Mouse (Mus musculus) stomach, embryonic 16.5 days (tissue): ENCODE results near the gene Pik3cb. TPM values are rescaled to one million over a fixed set of nuclear protein-coding genes. Genes with fewer than 3 reads are reported as not detected.

Source experiments
- ATAC-seq: fragments of 200-750 bp; cut with Nextera tagmentation; 2 replicates; pipeline ENCODE4 v1.8.0; 2017; ENCODE audit warnings: moderate number of reproducible peaks, moderate TSS enrichment; ENCODE audit not compliant: insufficient read depth, low FRiP score
- H3K27ac ChIP-seq: fragments of 300-500 bp; sonication (generic); 2 replicates; pipeline ENCODE4 v1.5.1; 2014; ENCODE audit warnings: low read length
- H3K27me3 ChIP-seq: fragments of 300-500 bp; sonication (generic); 2 replicates; pipeline ENCODE4 v1.6.1; 2014; ENCODE audit warnings: low read length, control low read depth, mixed read lengths; ENCODE audit not compliant: control insufficient read depth, insufficient read depth
- H3K36me3 ChIP-seq: fragments of 300-500 bp; sonication (generic); 2 replicates; pipeline ENCODE4 v1.6.1; 2014; ENCODE audit warnings: low read length; ENCODE audit not compliant: control insufficient read depth, insufficient read depth
- H3K4me1 ChIP-seq: fragments of 300-500 bp; sonication (generic); 2 replicates; pipeline ENCODE4 v1.6.1; 2014; ENCODE audit warnings: low read length, control low read depth, mixed read lengths; ENCODE audit not compliant: control insufficient read depth, insufficient read depth
- H3K4me2 ChIP-seq: fragments of 300-500 bp; sonication (generic); 2 replicates; pipeline ENCODE4 v1.6.1; 2014; ENCODE audit warnings: low read depth, low read length, mixed read lengths
- H3K4me3 ChIP-seq: fragments of 300-500 bp; sonication (generic); replicated peaks from 2 replicates; pipeline ENCODE4 v1.5.1; 2014; ENCODE audit warnings: mild to moderate bottlenecking, low read length
- H3K9ac ChIP-seq: fragments of 300-500 bp; sonication (generic); 2 replicates; pipeline ENCODE4 v1.6.1; 2014; ENCODE audit warnings: low read length
- H3K9me3 ChIP-seq: fragments of 300-500 bp; sonication (generic); replicated peaks from 2 replicates; pipeline ENCODE4 v1.6.1; 2016; ENCODE audit warnings: low read length, control low read depth; ENCODE audit not compliant: control insufficient read depth
- WGBS: fragments of 180-500 bp; shearing (Covaris S2); extraction: QIAGEN DNeasy Blood & Tissue Kit; methylation state at CpG from one replicate; pipeline ENCODE4 v1.1.7; 2014; 5-methylcytosine and 5-hydroxymethylcytosine counted together
- polyA plus RNA-seq: library from polyadenylated mRNA; unstranded; fragments of >200 nt; fragmentation: Nextera tagmentation; extraction: Ambion mirVana; gene quantifications from 2 replicates; pipeline ENCODE4 v1.2.1, GENCODE M21; 2015

Gene Pik3cb
- polyA plus RNA-seq, 1 experiment from 2014 or later = 1.4 TPM

DNA sequence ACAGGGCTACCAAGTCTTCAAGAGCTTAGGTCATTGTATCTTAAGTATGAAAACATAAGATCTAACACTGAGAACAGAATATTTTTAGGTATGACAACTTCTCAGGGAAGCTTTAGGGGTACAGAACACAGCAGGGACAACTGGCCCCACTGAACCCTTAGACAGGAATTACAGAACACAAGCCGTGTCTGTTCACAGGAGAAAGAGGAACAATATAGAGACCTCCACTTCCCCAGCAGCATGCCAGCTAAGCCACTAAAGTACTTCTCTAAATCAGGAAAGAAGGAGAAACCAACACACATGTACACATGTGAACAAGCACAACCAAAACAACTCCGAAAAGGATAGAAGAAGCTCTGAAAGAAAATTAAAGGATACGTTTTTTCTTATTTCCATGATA is 30.8 kb downstream of the Pik3cb start:
- H3K27ac ChIP-seq = no peak overlapping the region
- no peak for ATAC-seq

DNA sequence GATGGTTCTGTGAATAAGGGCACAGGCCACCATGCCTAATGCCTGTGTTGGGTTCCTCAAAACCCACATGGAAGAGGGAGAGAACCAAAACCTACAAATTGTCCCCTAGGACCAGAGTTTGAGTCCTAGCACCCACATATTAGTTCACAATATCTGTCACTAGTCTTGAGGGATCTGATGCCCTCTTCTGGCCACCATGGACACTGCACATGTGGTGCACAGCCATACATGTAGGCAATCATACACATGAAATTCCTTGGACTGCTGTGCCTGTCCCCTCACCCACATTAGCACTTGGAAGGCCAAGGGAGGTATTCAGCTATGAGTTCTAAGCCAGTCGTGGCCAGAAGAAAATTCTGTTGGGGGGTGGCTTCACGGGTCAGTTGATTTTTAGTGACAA is 36.0 kb downstream of the Pik3cb start:
- H3K27me3 ChIP-seq = no peaks in the 10 kb centered on the region
- no peaks in the 10 kb centered on the region for H3K4me1 ChIP-seq
- H3K9ac ChIP-seq = no peak overlapping the region
- H3K9me3 ChIP-seq = no peaks in the 10 kb centered on the region
- no peak for ATAC-seq
- H3K4me3 ChIP-seq = no peak overlapping the region
- no peak overlapping the region for H3K27ac ChIP-seq
- H3K4me2 ChIP-seq = no peak overlapping the region
- WGBS = 93% methylated on average over 2 of the region's 2 CpGs
- 0 out of 2 replicates have a peak, but pooled peaks cover 3% of the 10 kb centered on the region for H3K36me3 ChIP-seq

More for the DNA sequence above, 30.8 kb downstream of the Pik3cb start:
- 0 out of 2 replicates have a peak, but pooled peaks cover 3% of the 10 kb centered on the region for H3K4me1 ChIP-seq
- H3K27me3 ChIP-seq = no peaks in the 10 kb centered on the region
- no peak overlapping the region for H3K4me3 ChIP-seq
- no peak overlapping the region for H3K4me2 ChIP-seq
- H3K9ac ChIP-seq = no peak overlapping the region
- 0 out of 2 replicates have a peak, but pooled peaks cover under 1% of the 10 kb centered on the region for H3K36me3 ChIP-seq
- no peaks in the 10 kb centered on the region for H3K9me3 ChIP-seq
- 75% methylated on average over 3 of the region's 3 CpGs for WGBS

DNA sequence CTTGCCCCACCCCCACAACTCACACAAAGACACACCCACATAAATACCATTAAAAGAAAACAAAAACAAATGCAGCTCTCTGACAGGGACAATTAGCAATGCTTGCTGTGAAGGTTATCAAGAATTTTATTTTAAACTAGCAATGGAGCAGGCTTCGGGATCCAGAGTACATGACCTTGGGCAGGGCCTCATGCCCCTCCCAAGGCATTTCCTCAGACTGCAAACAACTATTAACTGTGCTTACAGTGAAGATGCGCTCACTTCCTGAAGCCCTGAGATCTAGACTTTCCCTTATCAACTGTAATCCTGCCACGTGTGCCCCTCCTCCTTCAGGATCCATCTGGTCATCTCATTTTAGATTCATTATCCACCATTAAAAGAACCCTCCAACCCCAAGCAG is 36.6 kb downstream of the Pik3cb start:
- Histone ChIP-seq H3K9ac (no peak overlapping the region), H3K4me2 (no peak overlapping the region), H3K4me1 (no peaks in the 10 kb centered on the region), H3K9me3 (no peaks in the 10 kb centered on the region), H3K36me3 (0 out of 2 replicates have a peak, but pooled peaks cover 3% of the 10 kb centered on the region), H3K27ac (no peak overlapping the region), H3K4me3 (no peak overlapping the region), H3K27me3 (no peaks in the 10 kb centered on the region)
- ATAC-seq = no peak
- WGBS = 76% methylated on average over 3 of the region's 3 CpGs

DNA sequence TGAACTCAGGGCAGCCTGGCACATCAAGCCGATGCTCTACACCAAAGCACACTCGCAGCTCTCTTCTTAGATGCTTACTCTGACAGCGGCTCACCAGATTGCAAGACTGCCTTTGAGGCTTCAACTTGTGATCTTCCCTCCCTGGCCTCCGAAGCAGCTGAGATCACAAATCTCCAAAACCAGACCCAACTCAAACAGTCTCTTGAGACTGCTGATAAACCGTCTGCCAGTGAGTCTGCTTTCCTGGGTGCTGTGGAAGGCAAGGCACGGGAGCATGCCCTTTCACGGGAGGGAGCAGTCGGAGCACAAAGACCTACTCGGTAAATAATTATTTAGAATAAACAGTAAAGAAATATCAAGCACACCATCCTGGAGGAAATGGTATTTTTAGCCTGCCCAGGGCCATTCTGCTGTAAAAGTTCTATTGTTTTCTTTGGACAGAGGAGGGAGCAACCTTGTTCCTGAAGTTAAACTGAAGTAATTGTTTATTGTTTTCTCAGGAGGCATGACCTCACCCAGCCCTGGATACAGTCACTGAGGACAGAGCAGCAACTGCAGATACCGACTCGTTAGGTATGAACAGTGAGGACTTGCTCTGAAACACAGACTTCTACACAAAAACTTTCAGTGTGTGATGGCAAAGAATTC is 41.8 kb downstream of the Pik3cb start:
- no peaks in the 10 kb centered on the region for H3K9me3 ChIP-seq
- no peak overlapping the region for H3K4me3 ChIP-seq
- H3K27ac ChIP-seq = no peak overlapping the region
- ATAC-seq = no peak
- 26% methylated on average over 11 of the region's 11 CpGs for WGBS
- no peak overlapping the region for H3K9ac ChIP-seq
- H3K4me2 ChIP-seq = no peak overlapping the region
- H3K27me3 ChIP-seq = no peaks in the 10 kb centered on the region
- no peaks in the 10 kb centered on the region for H3K36me3 ChIP-seq
- H3K4me1 ChIP-seq = no peaks in the 10 kb centered on the region

DNA sequence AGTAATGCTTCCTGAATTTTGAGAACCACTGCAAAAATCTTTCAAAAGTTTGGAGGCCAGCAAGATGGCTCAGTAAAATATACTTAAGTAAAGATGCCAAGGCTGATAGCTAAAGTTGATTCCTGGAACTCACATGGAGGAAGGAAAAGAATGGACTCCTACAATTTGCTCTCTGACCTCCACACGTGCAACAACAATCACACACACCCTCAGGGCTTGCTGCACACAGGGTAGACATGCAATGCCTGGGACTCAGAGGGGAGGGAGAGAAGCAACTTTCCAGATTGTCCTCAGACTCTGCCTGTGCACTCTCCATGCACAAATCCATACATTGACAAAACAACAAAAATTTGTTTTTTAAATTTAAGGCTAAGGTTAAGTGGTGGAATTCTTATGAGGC is 42.8 kb downstream of the Pik3cb start:
- H3K4me1 ChIP-seq = no peaks in the 10 kb centered on the region
- H3K9ac ChIP-seq = no peak overlapping the region
- 41% methylated on average over 1 of the region's 1 CpGs for WGBS
- H3K9me3 ChIP-seq = no peaks in the 10 kb centered on the region
- ATAC-seq = no peak
- no peaks in the 10 kb centered on the region for H3K36me3 ChIP-seq
- H3K4me2 ChIP-seq = no peak overlapping the region
- no peak overlapping the region for H3K27ac ChIP-seq
- H3K27me3 ChIP-seq = no peaks in the 10 kb centered on the region
- no peak overlapping the region for H3K4me3 ChIP-seq

DNA sequence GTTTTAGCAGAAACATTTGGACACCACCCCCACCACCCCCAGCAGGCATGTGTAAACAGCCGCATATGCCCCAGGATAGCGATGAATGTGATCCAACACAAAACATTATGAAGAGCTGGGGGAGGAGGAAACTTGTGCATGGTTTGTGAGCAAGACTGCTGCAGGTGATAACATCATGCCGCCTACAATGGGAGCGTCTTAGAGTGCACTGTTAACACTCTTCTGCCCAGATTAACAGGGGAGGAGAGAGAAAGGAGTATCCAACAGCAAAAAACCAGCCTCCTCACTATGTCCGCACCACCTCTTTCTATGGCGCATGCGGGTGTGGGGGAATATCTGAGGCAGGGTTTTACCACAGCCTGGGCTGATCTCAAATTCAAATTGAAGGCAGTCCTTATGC is 45.2 kb downstream of the Pik3cb start:
- H3K4me2 ChIP-seq = no peak overlapping the region
- H3K9me3 ChIP-seq = no peaks in the 10 kb centered on the region
- H3K4me1 ChIP-seq = no peaks in the 10 kb centered on the region
- 88% methylated on average over 7 of the region's 7 CpGs for WGBS
- H3K9ac ChIP-seq = no peak overlapping the region
- H3K4me3 ChIP-seq = no peak overlapping the region
- ATAC-seq = no peak
- no peaks in the 10 kb centered on the region for H3K36me3 ChIP-seq
- H3K27ac ChIP-seq = no peak overlapping the region
- H3K27me3 ChIP-seq = no peaks in the 10 kb centered on the region

DNA sequence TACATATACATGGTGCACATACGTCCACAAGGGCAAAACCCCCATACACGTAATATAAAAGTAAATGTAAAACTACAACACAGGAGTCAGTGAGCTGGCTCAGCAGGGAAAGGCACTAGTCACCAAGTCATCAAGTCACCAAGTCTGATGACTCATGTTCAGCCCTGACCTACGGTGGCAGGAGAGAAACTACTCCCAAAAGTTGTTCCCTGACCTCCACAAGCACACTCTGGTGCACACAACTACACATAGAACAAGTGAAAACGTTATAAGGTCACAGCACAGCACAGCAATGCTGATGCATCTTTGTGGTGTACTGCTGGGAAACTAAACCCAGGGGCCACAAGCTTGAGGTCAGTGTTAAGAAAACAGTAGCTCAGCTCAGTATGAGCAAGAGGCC is 49.9 kb downstream of the Pik3cb start:
- Histone ChIP-seq H3K4me3 (no peak overlapping the region), H3K9ac (no peak overlapping the region), H3K4me2 (no peak overlapping the region), H3K36me3 (no peaks in the 10 kb centered on the region), H3K9me3 (no peaks in the 10 kb centered on the region), H3K27ac (no peak overlapping the region), H3K27me3 (no peaks in the 10 kb centered on the region), H3K4me1 (no peaks in the 10 kb centered on the region)
- WGBS = 82% methylated on average over 4 of the region's 4 CpGs
- no peak for ATAC-seq

DNA sequence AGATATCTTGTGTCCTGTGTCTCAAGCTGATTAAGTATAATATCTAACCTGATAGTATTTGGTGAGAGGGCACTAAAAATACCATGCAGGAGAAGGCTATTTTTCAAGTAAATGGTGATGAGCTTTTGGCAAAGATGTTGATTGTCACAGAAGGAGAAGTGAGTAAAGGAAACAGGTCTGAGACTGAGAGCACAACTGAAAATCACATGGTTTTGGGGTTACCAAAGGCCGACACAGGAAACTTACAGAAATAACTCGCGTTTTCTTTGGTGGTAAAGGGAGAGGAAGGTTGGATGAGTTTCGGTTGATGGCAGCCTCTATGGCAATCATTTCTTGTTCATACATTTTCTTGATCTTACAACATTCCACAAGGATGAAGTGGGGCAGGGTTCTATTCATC is 50.5 kb downstream of the Pik3cb start:
- Histone ChIP-seq H3K9me3 (no peaks in the 10 kb centered on the region), H3K27me3 (no peaks in the 10 kb centered on the region), H3K4me1 (no peaks in the 10 kb centered on the region), H3K4me2 (no peak overlapping the region), H3K36me3 (no peaks in the 10 kb centered on the region), H3K4me3 (no peak overlapping the region), H3K9ac (no peak overlapping the region), H3K27ac (no peak overlapping the region)
- ATAC-seq = no peak
- WGBS = 88% methylated on average over 4 of the region's 4 CpGs

DNA sequence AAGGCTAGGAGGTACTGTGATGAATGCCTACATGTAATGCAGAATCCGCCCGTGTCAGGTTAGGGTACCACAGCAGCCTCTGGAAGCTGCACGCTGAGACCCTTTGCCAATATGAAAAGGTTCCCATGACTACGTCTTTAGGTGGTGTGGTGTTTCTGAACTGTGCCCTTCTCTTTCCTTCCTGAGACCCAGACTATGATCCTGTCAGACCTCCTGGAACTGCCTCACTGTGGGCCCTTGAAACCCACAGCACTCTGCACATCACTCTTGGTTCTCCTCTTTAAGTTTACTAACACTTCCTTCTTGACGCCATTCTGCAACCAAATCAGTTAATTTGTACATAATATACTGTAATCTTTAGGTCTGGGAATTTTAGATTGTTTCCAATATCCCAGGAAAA is 58.7 kb downstream of the Pik3cb start:
- H3K9me3 ChIP-seq = no peaks in the 10 kb centered on the region
- no peak overlapping the region for H3K4me3 ChIP-seq
- no peaks in the 10 kb centered on the region for H3K36me3 ChIP-seq
- no peak overlapping the region for H3K4me2 ChIP-seq
- no peak overlapping the region for H3K27ac ChIP-seq
- no peak for ATAC-seq
- H3K4me1 ChIP-seq = no peaks in the 10 kb centered on the region
- no peaks in the 10 kb centered on the region for H3K27me3 ChIP-seq
- 92% methylated on average over 5 of the region's 5 CpGs for WGBS
- H3K9ac ChIP-seq = no peak overlapping the region
